Mouse (Mus musculus) gastrocnemius, postnatal 36 days (tissue): ENCODE results near the gene Kcnb1. TPM values are rescaled to one million over a fixed set of nuclear protein-coding genes. Genes with fewer than 3 reads are reported as not detected.

Experiments used
- DNase-seq, 2 experiments: peaks; one replicate each; pipeline ENCODE4 v3.0.0; 2022
- intact Hi-C: fragments of 180-260 bp; cut with DNase I; formaldehyde crosslinking; loops from one replicate; pipeline ENCODE4 v1.15.1; 2025
- total RNA-seq, 2 experiments: library from RNA; stranded (reverse); gene quantifications; 2 replicates each; pipeline ENCODE4 v1.2.3; 2021

Kcnb1 gene
- total RNA-seq, 2 experiments from 2014 or later, result 23.3 to 28.2 TPM

GRCm38 (mm10) chr2:167090271-167090670 is 99.7 kb downstream of the Kcnb1 start:
- intact Hi-C loops, result no loop called here
- DNase-seq, result no peak

DNA sequence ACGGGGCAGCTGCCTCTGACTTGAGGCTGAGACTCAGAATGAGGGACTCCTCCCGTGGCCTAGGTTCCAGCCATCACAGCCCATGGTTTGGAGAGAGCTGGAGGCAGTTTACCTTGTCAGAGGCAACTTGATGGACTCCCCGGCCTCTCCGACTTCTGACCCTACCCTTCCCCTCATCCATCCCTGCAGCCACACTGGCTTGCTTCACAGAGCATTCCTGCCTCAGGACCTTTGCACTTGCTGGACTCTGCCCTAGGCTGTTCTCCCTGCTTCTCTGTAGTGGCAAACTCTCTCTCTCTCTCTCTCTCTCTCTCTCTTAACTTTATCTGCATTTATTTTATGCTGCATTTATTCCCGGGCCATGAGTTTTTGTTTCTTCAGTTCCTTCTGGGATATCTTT is 103.1 kb downstream of the Kcnb1 start:
- no peak for DNase-seq
- intact Hi-C loops, result no loop called here

GRCm38 (mm10) chr2:167086092-167086491 is 103.9 kb downstream of the Kcnb1 start:
- intact Hi-C loops, result no loop called here
- DNase-seq, result no peak

GRCm38 (mm10) chr2:167081639-167082038 is 108.3 kb downstream of the Kcnb1 start:
- intact Hi-C loops, result no loop called here
- no peak for DNase-seq

GRCm38 (mm10) chr2:167081135-167081534 is 108.8 kb downstream of the Kcnb1 start:
- no peak for DNase-seq
- intact Hi-C loops, result no loop called here

DNA sequence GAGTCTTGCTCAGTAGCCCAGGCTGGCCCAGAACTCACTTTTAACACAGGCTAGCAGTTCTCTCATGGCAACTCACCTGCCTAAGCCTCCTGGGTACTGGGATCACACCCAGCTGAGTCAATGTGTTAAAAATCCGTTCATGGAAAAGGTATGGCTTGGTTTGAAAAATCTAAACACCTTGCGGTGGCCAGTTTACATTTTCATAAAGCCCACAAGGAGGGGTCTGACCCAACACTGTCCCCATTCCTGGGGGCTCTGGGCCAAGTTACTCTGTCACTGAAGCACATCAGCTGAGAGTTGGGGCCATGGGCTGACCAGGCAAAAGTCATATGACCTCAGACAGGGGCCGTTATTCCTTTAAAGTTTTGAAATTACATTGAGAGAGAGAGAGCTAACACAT is 109.6 kb downstream of the Kcnb1 start:
- intact Hi-C loops, result no loop called here
- DNase-seq, result no peak

DNA sequence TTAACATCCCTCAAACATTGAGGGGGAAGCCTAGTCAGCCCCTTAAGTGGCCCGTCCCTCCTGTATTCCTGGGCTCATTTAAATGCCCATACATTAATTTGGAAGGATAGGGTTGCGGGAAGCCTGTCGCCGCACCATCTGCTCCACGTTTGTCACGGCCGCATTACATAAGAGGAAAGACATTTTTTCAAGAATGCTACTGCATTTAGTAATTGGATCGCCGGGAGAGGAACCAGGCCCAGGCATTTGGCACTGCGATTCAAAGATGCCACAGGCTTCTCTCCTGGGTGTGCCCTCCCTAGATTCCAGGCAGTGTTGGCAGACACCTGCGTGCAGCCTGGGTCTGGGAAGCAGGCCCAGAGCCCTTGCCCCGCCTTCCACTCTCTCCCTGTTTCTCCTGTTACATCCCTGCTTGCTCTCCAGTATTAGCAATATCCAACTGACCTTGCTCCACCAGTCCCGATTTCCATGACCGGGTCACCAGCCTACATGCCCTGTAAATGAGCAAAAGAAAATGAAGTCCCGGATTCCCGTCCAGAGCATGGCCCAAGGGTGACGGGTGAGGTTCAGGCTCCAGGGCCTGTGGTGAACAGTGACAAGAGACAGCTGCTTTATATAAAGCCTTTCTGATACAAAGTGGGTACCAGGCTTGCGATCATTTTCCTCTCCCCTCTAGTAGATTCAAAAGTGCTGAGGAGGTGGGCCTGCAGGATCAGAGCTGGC is 110.3 kb downstream of the Kcnb1 start:
- peak; percentile 55 to 73 for DNase-seq
- intact Hi-C loops, result no loop called here

GRCm38 (mm10) chr2:167078931-167079495 is 110.9 kb downstream of the Kcnb1 start:
- intact Hi-C loops, result no loop called here
- no peak for DNase-seq

GRCm38 (mm10) chr2:167078486-167078885 is 111.5 kb downstream of the Kcnb1 start:
- intact Hi-C loops, result no loop called here
- DNase-seq, result no peak

- intact Hi-C loops, result no loop called here
- peak in 1 of 2 experiments; percentile 46 for DNase-seq
Observed at GRCm38 (mm10) chr2:167077199-167077962, 112.6 kb downstream of the Kcnb1 start.

- intact Hi-C loops, result no loop called here
- no peak for DNase-seq
Observed at GRCm38 (mm10) chr2:167076759-167077158, 113.2 kb downstream of the Kcnb1 start.

DNA sequence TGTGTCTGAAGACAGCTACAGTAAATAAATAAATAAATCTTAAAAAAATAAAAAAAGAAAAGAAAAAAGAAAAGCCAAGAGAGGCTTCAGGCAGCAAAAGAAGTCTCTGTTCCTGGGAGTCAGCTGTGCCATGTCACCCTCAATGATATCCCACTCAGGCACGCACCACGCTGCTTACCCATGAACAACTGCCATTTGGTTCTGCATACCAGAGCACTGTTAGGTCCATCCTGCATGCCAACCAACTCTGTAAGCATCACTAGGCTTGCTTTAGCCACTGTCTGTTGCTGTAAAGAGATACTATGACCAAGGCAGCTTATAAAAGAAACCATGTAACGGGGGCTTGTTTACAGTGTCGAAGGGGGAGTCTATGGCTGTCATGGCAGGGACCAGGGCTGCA is 113.6 kb downstream of the Kcnb1 start:
- intact Hi-C loops, result no loop called here
- no peak for DNase-seq

- intact Hi-C loops, result loop anchor here (5.0 kb wide), 1 partner anchor 343 kb away; no protein-coding TSS in a partner anchor
- no peak for DNase-seq
Observed at GRCm38 (mm10) chr2:167074587-167074986, 115.4 kb downstream of the Kcnb1 start.

GRCm38 (mm10) chr2:167071641-167072601 is 118.0 kb downstream of the Kcnb1 start:
- intact Hi-C loops, result loop anchor here (1.0 to 5.0 kb wide), 4 partner anchors 39 to 345 kb away; no protein-coding TSS in a partner anchor
- DNase-seq, result peak; percentile 91 to 93

GRCm38 (mm10) chr2:167071266-167071640 is 118.7 kb downstream of the Kcnb1 start:
- intact Hi-C loops, result loop anchor here (2.0 to 5.0 kb wide), 2 partner anchors 208 to 346 kb away; no protein-coding TSS in a partner anchor
- no peak for DNase-seq

DNA sequence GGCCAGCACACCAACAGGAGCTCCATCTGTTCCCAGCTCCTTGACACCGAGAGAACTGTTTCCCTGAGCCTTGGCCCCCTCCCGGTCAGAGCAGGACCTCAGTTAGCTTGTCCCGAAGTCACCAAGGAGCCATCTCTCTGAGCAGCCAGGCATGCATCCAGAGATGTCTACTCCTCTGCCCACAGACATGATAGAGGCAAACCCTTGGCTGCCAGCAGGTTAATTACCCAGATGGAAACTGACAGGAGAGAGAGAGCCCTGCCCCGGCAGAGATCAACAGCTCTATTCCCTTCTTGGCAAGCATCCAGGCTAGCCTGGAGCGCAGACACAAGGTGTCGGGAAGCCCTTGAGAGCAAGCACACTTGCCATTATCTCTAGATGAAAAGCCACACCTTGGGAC is 119.6 kb downstream of the Kcnb1 start:
- DNase-seq, result no peak
- intact Hi-C loops, result loop anchor here (2.0 to 5.0 kb wide), 2 partner anchors 208 to 347 kb away; no protein-coding TSS in a partner anchor

DNA sequence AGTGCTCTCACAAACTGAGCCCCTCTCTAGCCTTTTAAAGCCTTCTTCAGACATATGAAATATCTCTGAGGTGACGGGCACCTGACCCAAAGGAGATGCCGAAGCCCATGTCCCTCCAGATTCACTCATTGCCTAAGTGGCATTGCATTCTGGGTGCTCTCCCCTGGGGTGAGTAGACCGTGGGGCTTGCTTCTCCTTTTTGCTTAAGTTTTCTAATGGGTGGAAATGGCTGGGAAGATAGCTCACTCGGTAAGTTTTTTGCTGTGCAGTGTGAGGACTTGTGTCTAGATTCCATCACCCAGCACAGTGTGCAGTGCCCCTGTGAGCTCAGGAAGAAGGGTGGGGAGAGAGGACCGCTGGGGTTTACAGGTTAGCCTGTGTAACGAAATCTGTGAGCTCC is 122.4 kb downstream of the Kcnb1 start:
- DNase-seq, result no peak
- intact Hi-C loops, result no loop called here

DNA sequence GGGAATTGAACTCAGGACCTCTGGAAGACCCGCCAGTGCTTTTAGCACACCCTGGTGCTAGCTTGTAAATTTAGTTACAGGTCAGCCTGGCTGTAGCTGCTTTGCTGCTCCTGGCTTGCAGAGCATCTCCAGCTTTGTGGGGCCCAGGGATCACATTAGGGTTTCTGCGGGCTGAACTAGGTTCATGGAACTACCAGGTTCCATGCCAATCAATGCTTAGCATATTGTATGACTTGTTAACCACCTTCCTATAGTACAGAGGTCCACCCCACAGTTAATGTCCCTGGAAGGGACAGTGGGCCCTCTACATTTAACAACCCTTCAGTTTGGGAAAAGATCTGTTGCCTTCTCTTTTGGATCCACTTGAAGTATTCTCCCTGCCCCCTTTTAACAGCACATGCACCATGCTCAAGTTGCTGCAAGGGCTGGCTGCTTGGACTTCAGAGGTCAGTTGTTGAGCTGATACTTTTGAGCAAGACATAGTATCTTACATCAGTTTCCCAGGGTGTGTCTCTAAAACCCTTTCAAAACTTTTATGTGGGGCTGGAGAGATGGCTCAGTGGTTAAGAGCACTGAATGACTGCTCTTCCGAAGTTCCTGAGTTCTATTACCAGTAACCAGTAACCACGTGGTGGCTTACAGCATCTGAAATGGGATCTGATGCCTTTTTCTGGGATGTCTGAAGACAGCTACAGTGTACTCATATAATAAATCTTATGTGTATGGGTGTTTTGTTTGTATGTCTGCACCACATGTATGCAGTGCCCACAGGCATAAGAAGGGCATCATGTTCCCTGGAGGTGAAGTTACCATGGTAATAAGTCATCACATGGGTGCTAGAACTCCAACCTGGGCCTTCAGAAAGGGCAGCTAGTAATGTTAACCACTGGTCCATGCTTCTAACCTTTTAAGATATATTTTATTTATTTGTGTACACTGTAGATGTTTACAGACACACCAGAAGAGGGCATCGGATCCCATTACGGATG is 123.1 kb downstream of the Kcnb1 start:
- DNase-seq, result no peak
- intact Hi-C loops, result no loop called here

DNA sequence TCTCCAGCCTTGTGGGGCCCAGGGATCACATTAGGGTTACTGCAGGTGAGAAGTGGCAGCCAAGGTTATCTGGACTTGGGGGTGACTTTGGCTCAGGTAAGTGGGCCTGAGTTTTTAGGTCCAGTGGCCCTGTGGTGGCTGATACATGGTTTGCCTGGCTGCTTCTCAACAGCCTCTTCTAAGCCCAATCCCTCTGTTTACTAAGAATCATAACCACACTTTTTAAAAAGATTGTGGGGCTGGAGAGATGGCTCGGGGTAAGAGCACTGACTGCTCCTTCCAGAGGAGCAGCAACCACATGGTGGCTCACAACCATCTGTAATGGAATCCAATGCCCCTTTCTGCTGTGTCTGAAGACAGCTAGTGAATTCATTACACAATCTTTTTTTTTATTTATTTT is 123.9 kb downstream of the Kcnb1 start:
- no peak for DNase-seq
- intact Hi-C loops, result no loop called here
